Mouse (Mus musculus) liver, embryonic 16.5 days (tissue): ENCODE data around the gene Prkn. TPM values are rescaled to one million over a fixed set of nuclear protein-coding genes. Genes with fewer than 3 reads are reported as not detected.

Source experiments
- ATAC-seq: fragments of 200-750 bp; cut with Nextera tagmentation; 2 replicates; pipeline ENCODE4 v1.8.0; 2017; ENCODE audit warnings: low read depth, mild to moderate bottlenecking, moderate number of reproducible peaks, moderate library complexity
- H3K27ac ChIP-seq: fragments of 300-500 bp; sonication (generic); 2 replicates; pipeline ENCODE4 v1.5.1; 2014; ENCODE audit warnings: mild to moderate bottlenecking, low read length
- H3K27me3 ChIP-seq: fragments of 300-500 bp; sonication (generic); 2 replicates; pipeline ENCODE4 v1.6.1; 2014; ENCODE audit warnings: low read depth, low read length, mixed read lengths; ENCODE audit not compliant: control insufficient read depth, insufficient read depth
- H3K36me3 ChIP-seq: fragments of 300-500 bp; sonication (generic); 2 replicates; pipeline ENCODE4 v1.6.1; 2014; ENCODE audit warnings: mild to moderate bottlenecking; ENCODE audit not compliant: control insufficient read depth, insufficient read depth
- H3K4me1 ChIP-seq: fragments of 300-500 bp; sonication (generic); 2 replicates; pipeline ENCODE4 v1.6.1; 2014; ENCODE audit warnings: low read depth, low read length, mixed read lengths; ENCODE audit not compliant: control insufficient read depth
- H3K4me2 ChIP-seq: fragments of 300-500 bp; sonication (generic); 2 replicates; pipeline ENCODE4 v1.6.1; 2014; ENCODE audit warnings: low read depth, low read length, mixed read lengths
- H3K4me3 ChIP-seq: fragments of 300-500 bp; sonication (generic); 2 replicates; pipeline ENCODE4 v1.5.1; 2014; ENCODE audit warnings: low read depth, mild to moderate bottlenecking, low read length
- H3K9ac ChIP-seq: fragments of 300-500 bp; sonication (generic); 2 replicates; pipeline ENCODE4 v1.6.1; 2014; ENCODE audit warnings: low read depth, low read length
- H3K9me3 ChIP-seq: fragments of 300-500 bp; sonication (generic); replicated peaks from 2 replicates; pipeline ENCODE4 v1.6.1; 2016; ENCODE audit warnings: low read length; ENCODE audit not compliant: control insufficient read depth
- WGBS: fragments of 180-500 bp; shearing (Covaris S2); extraction: QIAGEN DNeasy Blood & Tissue Kit; methylation state at CpG from one replicate; pipeline ENCODE4 v1.1.7; 2014; ENCODE audit not compliant: insufficient replicate concordance; 5-methylcytosine and 5-hydroxymethylcytosine counted together
- polyA plus RNA-seq: library from polyadenylated mRNA; unstranded; fragments of >200 nt; fragmentation: Nextera tagmentation; extraction: Ambion mirVana; gene quantifications from 2 replicates; pipeline ENCODE4 v1.2.1, GENCODE M21; 2015

Gene Prkn
- polyA plus RNA-seq, 1 experiment from 2014 or later = 0.70 TPM

DNA sequence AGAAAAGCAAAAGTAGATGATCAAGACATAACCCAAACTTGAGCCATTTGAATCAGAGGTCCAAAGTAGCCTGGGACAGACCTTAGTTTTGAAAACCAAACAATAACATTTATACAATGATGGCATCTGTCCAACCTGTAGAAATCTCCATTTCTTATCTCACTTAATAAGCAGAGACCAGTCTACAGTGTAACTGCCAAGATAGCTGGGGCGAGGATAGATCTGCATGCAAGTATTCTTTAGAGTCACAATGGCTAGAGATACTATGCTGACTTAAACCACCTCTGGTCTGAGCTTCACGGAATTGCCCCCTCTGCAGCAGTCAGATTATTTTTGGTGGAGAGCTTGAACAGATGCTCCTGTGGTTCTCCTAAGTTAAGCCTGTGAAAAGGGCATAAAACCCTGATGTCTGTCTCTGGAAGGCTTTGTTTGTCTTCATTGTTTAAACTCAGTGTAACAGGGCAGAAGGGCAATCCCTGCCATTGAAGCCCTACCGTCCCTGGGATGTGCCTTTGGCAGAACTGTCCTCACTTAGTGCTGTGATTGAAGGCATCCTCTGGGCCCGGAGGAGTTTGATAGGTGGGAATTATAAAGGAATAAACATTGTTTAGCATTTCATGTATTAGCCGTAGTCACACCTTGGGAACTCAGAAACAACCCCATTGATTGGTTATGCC lies 581.2 kb downstream of the Prkn start:
- no peaks in the 10 kb centered on the region for H3K4me1 ChIP-seq
- no peaks in the 10 kb centered on the region for H3K27me3 ChIP-seq
- no peak overlapping the region for H3K4me2 ChIP-seq
- H3K9ac ChIP-seq = no peak overlapping the region
- no peaks in the 10 kb centered on the region for H3K36me3 ChIP-seq
- no peak overlapping the region for H3K27ac ChIP-seq
- 38% methylated on average over 5 of the region's 5 CpGs for whole genome bisulfite sequencing
- no peak overlapping the region for H3K4me3 ChIP-seq
- no peaks in the 10 kb centered on the region for H3K9me3 ChIP-seq
- no peak for ATAC-seq

- Histone ChIP-seq H3K4me1 (no peaks in the 10 kb centered on the region), H3K27ac (no peak overlapping the region), H3K27me3 (no peaks in the 10 kb centered on the region), H3K4me3 (no peak overlapping the region), H3K9me3 (no peaks in the 10 kb centered on the region), H3K9ac (no peak overlapping the region), H3K4me2 (no peak overlapping the region), H3K36me3 (no peaks in the 10 kb centered on the region)
- 53% methylated on average over 2 of the region's 2 CpGs for WGBS
- ATAC-seq = no peak
Measured at GRCm38 (mm10) chr17:11431323-11431722, 591.1 kb downstream of the Prkn start.

DNA sequence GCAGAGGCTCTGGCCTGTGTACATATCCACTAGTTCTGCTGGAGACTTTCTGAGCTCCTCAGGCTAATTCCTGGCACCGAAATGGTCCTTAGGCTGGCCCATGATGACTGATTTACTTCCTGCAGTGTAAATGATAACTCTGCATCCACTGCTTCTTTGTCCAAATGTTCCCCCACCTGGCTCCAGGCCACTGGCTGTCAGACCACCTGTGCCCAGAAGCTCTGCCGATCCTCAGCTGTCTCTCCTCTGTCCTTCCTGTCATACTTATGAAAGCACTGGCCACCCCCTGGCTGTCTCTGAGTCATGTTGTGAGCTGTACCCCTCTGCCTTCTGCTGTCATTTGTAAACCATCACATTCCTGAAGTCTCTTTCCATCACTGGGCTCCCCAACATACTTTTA lies 592.4 kb downstream of the Prkn start:
- no peak for ATAC-seq
- H3K9ac ChIP-seq = no peak overlapping the region
- H3K27me3 ChIP-seq = no peaks in the 10 kb centered on the region
- H3K4me3 ChIP-seq = no peak overlapping the region
- no peak overlapping the region for H3K4me2 ChIP-seq
- no peak overlapping the region for H3K27ac ChIP-seq
- no peaks in the 10 kb centered on the region for H3K4me1 ChIP-seq
- no peaks in the 10 kb centered on the region for H3K36me3 ChIP-seq
- H3K9me3 ChIP-seq = no peaks in the 10 kb centered on the region
- 69% methylated on average over 2 of the region's 2 CpGs for WGBS

- Histone ChIP-seq H3K9me3 (no peaks in the 10 kb centered on the region), H3K4me3 (no peak overlapping the region), H3K36me3 (no peaks in the 10 kb centered on the region), H3K4me1 (no peaks in the 10 kb centered on the region), H3K27me3 (no peaks in the 10 kb centered on the region), H3K4me2 (no peak overlapping the region), H3K27ac (no peak overlapping the region), H3K9ac (no peak overlapping the region)
- no peak for ATAC-seq
- WGBS = 61% methylated on average over 2 of the region's 2 CpGs
Measured at GRCm38 (mm10) chr17:11462721-11463120, 622.5 kb downstream of the Prkn start.

DNA sequence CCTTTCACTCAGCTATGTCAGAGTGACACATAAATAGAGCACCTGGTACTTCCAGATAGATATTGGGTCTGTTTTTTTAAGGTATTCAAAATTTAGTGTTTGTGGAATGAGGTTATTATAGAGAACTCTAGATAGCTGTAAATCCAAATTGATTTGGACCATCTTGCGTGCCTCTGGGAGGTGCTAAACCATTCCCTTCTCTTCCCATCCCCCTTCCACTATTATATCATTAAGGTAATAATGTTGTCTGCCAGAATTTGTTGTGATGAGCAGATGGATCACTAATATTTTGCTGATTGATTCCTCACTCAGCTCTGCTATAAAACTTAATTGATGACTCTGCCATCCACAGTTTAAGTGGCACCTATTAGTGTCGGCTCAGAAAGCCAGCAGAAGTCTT lies 625.9 kb downstream of the Prkn start:
- Histone ChIP-seq H3K4me3 (no peak overlapping the region), H3K36me3 (no peaks in the 10 kb centered on the region), H3K27ac (no peak overlapping the region), H3K4me1 (no peaks in the 10 kb centered on the region), H3K4me2 (no peak overlapping the region), H3K9ac (no peak overlapping the region), H3K27me3 (no peaks in the 10 kb centered on the region), H3K9me3 (no peaks in the 10 kb centered on the region)
- WGBS = 73% methylated on average over 2 of the region's 2 CpGs
- ATAC-seq = no peak

GRCm38 (mm10) chr17:11468624-11469023 lies 628.4 kb downstream of the Prkn start:
- Histone ChIP-seq H3K9me3 (no peaks in the 10 kb centered on the region), H3K27me3 (no peaks in the 10 kb centered on the region), H3K36me3 (no peaks in the 10 kb centered on the region), H3K4me3 (no peak overlapping the region), H3K4me1 (no peaks in the 10 kb centered on the region), H3K4me2 (no peak overlapping the region), H3K27ac (no peak overlapping the region), H3K9ac (no peak overlapping the region)
- no peak for ATAC-seq
- 63% methylated on average over 2 of the region's 2 CpGs for WGBS

DNA sequence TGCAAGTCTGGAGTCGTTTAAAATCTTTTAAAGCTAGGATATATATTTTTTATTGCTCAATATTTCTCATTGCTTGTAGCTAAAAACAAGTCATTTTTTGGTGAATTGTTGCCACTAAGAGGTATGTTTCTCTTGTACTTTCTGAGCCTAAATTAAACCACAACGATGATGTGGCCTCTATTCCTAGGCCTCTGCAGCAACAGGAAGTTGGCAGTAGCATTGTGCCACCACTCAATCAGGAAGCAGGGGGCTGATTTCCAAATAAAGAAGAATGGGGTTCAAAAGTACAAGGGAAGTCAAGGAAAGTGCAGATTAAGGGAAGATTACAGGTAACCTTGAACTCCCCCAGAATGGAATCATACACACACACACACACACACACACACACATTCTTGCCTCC lies 642.8 kb downstream of the Prkn start:
- WGBS = 23% methylated on average over 2 of the region's 2 CpGs
- no peak for ATAC-seq
- Histone ChIP-seq H3K27ac (no peak overlapping the region), H3K36me3 (no peaks in the 10 kb centered on the region), H3K9ac (no peak overlapping the region), H3K4me1 (no peaks in the 10 kb centered on the region), H3K27me3 (no peaks in the 10 kb centered on the region), H3K9me3 (no peaks in the 10 kb centered on the region), H3K4me3 (no peak overlapping the region), H3K4me2 (no peak overlapping the region)

DNA sequence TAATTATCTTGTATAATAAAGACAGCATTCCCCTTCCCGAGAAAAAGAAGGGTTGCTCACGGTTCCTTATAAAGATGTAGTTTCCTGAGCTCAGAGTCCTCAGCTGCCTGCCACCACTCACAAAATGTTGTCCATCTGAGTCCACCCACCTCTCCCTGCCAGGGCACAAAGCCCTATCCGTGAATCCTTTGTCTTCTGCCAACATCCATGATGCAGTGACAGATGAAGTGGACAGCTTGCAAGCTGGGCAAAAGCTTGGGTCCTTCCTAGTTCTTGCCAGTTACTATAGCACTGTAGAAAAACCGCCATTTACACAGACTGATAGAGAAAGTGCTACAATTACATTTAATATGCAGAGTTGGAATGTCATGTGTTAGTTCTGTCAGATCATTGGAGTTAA lies 649.9 kb downstream of the Prkn start:
- H3K4me2 ChIP-seq = no peak overlapping the region
- no peaks in the 10 kb centered on the region for H3K4me1 ChIP-seq
- no peak overlapping the region for H3K27ac ChIP-seq
- no peak for ATAC-seq
- no peaks in the 10 kb centered on the region for H3K27me3 ChIP-seq
- no peak overlapping the region for H3K9ac ChIP-seq
- no peaks in the 10 kb centered on the region for H3K36me3 ChIP-seq
- no peaks in the 10 kb centered on the region for H3K9me3 ChIP-seq
- 63% methylated on average over 4 of the region's 4 CpGs for WGBS
- no peak overlapping the region for H3K4me3 ChIP-seq

DNA sequence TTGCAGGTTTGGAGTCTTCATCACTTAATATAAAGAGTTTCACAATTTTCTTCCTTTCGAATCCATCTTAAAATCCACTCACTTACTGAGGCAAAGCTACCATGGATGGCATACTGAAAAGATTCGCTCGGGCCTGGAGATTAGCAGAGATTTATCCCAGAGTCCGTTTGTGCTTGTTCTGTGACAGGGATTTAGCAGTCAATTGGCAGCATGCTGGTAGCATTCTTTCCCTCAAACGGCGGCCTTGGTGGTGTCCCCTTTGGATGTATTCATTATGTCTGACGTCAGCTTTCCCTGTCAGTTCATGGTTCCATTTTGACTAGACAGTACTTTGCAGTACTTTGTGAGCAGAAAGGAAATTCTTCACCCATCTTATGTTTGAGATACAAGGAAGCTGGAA lies 662.4 kb downstream of the Prkn start:
- H3K36me3 ChIP-seq = no peaks in the 10 kb centered on the region
- no peak overlapping the region for H3K9ac ChIP-seq
- no peak overlapping the region for H3K4me3 ChIP-seq
- no peaks in the 10 kb centered on the region for H3K4me1 ChIP-seq
- 68% methylated on average over 7 of the region's 7 CpGs for WGBS
- no peak for ATAC-seq
- no peak overlapping the region for H3K4me2 ChIP-seq
- H3K27me3 ChIP-seq = no peaks in the 10 kb centered on the region
- H3K9me3 ChIP-seq = no peaks in the 10 kb centered on the region
- no peak overlapping the region for H3K27ac ChIP-seq
